12 mouse cellular contexts compared by ENCODE assay signal in the genomic region with DNA sequence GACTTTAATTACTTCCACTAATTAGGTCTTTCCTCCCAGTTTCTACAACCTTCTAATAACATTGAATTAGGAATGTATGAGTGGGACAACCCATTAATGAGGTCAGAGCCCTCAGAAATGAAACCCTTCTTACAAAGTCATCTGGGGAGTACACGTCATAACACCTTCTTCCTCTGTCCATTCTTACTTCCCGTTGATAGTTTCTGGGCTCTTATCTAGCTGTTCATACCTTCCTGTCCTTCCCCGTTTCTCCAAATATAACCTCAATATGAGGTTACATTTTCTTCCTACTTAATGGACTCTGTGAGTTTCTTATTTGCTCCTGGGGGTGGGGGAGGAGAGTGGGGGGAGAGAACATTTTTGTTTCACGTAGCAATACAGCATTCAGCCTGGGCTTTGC.
"Had no signal": no experiment of that assay in that cellular context is flagged by ENCODE, and none has a peak within 500 bp of the region (broad histone marks: within the 10 kb centered on the region; RNA-seq: fewer than 3 reads in every experiment).

No protein-coding gene starts in this region.

- H3K4me2 ChIP-seq: limb, embryonic 12.5 days; midbrain, embryonic 13.5 days; stomach, embryonic 15.5 days had no signal

- ATAC-seq: intestine, postnatal 0 days; lung, postnatal 0 days; midbrain, embryonic 13.5 days had no signal

- H3K27ac ChIP-seq: kidney, postnatal 0 days; limb, embryonic 12.5 days; liver, embryonic 14.5 days; midbrain, embryonic 13.5 days; stomach, embryonic 15.5 days had no signal

- H3K9ac ChIP-seq: limb, embryonic 12.5 days; liver, embryonic 14.5 days; midbrain, embryonic 13.5 days; stomach, embryonic 15.5 days had no signal

- H3K9me3 ChIP-seq: limb, embryonic 12.5 days; midbrain, embryonic 13.5 days; stomach, embryonic 15.5 days had no signal

- H3K4me1 ChIP-seq: limb, embryonic 12.5 days; midbrain, embryonic 13.5 days; stomach, embryonic 15.5 days had no signal

- H3K27me3 ChIP-seq: limb, embryonic 12.5 days; midbrain, embryonic 13.5 days; stomach, embryonic 15.5 days had no signal

- DNase-seq: kidney, adult 8-10 months; lung, adult 2 months; lung, postnatal 36 days; right cerebral cortex, postnatal 14 days; thymus, postnatal 4 days had no signal

- H3K4me3 ChIP-seq: limb, embryonic 12.5 days; midbrain, embryonic 13.5 days; stomach, embryonic 15.5 days had no signal

- H3K36me3 ChIP-seq: limb, embryonic 12.5 days; midbrain, embryonic 13.5 days; stomach, embryonic 15.5 days had no signal
